Mouse (Mus musculus): ENCODE measurements at regions not wholly inside any gene's neighbourhood (a gene's known extent, or its start where the extent isn't known, plus 50 kb on each side); places are given as distances from the start of the nearest gene placed in this dataset.
"Not testable (repeated sequence)": the region's sequence is repeated elsewhere in the genome, so short reads cannot be mapped to it uniquely, and the experiment has no call there.

GRCm38 (mm10) chr16:21102033-21102432, 51.8 kb downstream of the Teddm3 start:
- 43% methylated on average over 3 of the region's 3 CpGs for WGBS (ENCODE audit: insufficient replicate concordance)
- H3K4me1 ChIP-seq (replicated peaks; ENCODE audit: control insufficient read depth in 2 of 2, insufficient read depth in 2 of 2, low read length in 1 of 2); H3K27me3 ChIP-seq (ENCODE audit: control insufficient read depth, insufficient read depth, low read length); H3K36me3 ChIP-seq (replicated peaks; ENCODE audit: control insufficient read depth, insufficient read depth, low read depth); H3K4me3 ChIP-seq (ENCODE audit: insufficient read depth in 1 of 2, low read depth in 2 of 2, low read length in 2 of 2); ATAC-seq (ENCODE audit: insufficient read depth); H3K4me2 ChIP-seq (ENCODE audit: low read depth); DNase-seq (ENCODE audit: low read depth in 3 of 3, low spot score in 3 of 3); H3K27ac ChIP-seq; H3K9ac ChIP-seq (replicated peaks); H3K9me3 ChIP-seq (ENCODE audit: control insufficient read depth, low read length): not testable (repeated sequence)

DNA sequence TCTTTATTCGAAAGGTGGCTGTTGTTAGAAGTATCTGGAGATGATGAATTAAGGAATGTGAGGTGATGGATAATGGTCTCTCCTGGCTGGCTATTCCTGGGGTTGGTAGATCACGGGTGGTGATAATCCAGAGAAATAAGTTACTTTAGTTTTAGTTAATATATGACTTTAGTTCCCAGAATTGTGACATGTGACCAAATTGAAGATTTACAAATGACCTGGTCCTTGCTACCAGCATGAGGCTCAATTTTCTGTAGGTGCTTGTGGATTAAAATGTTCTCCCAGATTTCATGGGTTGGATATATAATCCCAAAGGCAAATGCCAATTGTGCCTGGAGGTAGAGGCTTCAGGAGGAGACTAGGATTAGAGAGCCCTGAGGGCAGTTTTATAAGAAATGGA, 53.7 kb downstream of the Teddm3 start:
- H3K9ac ChIP-seq (replicated peaks); DNase-seq (ENCODE audit: low read depth in 3 of 3, low spot score in 3 of 3); H3K27ac ChIP-seq; H3K9me3 ChIP-seq (ENCODE audit: control insufficient read depth, low read length); ATAC-seq (ENCODE audit: insufficient read depth); H3K27me3 ChIP-seq (ENCODE audit: control insufficient read depth, insufficient read depth, low read length); H3K4me2 ChIP-seq (ENCODE audit: low read depth); H3K4me1 ChIP-seq (replicated peaks; ENCODE audit: control insufficient read depth in 2 of 2, insufficient read depth in 2 of 2, low read length in 1 of 2); H3K4me3 ChIP-seq (ENCODE audit: insufficient read depth in 1 of 2, low read depth in 2 of 2, low read length in 2 of 2); H3K36me3 ChIP-seq (replicated peaks; ENCODE audit: control insufficient read depth, insufficient read depth, low read depth): not testable (repeated sequence)
- WGBS (ENCODE audit: insufficient replicate concordance) = 35% methylated on average over 2 of the region's 2 CpGs

- H3K9me3 ChIP-seq (ENCODE audit: control insufficient read depth, low read length) = no peaks in the 10 kb centered on the region
- no peaks in the 10 kb centered on the region for H3K36me3 ChIP-seq (replicated peaks; ENCODE audit: control insufficient read depth, insufficient read depth, low read depth)
- H3K27ac ChIP-seq = no peak overlapping the region
- no peak for TF ChIP-seq EP300 (IDR thresholded peaks at IDR 0.05; ENCODE audit: low read depth)
- TF ChIP-seq CTCF (IDR thresholded peaks at IDR 0.05; ENCODE audit: low read depth) = no peak
- H3K9ac ChIP-seq (replicated peaks) = no peak overlapping the region
- no peaks in the 10 kb centered on the region for H3K27me3 ChIP-seq (ENCODE audit: control insufficient read depth, insufficient read depth, low read length)
- no peak overlapping the region for H3K4me3 ChIP-seq (ENCODE audit: insufficient read depth in 1 of 2, low read depth in 2 of 2, low read length in 2 of 2)
- no peak overlapping the region for H3K4me2 ChIP-seq (ENCODE audit: low read depth)
- WGBS (ENCODE audit: insufficient replicate concordance) = 43% methylated on average over 5 of the region's 5 CpGs
- ATAC-seq (ENCODE audit: insufficient read depth) = no peak
- no peak for DNase-seq (ENCODE audit: low read depth in 3 of 3, low spot score in 3 of 3)
- H3K4me1 ChIP-seq (replicated peaks; ENCODE audit: control insufficient read depth in 2 of 2, insufficient read depth in 2 of 2, low read length in 1 of 2) = no peaks in the 10 kb centered on the region
Measured at GRCm38 (mm10) chr16:21074779-21075148, 79.0 kb downstream of the Teddm3 start.

DNA sequence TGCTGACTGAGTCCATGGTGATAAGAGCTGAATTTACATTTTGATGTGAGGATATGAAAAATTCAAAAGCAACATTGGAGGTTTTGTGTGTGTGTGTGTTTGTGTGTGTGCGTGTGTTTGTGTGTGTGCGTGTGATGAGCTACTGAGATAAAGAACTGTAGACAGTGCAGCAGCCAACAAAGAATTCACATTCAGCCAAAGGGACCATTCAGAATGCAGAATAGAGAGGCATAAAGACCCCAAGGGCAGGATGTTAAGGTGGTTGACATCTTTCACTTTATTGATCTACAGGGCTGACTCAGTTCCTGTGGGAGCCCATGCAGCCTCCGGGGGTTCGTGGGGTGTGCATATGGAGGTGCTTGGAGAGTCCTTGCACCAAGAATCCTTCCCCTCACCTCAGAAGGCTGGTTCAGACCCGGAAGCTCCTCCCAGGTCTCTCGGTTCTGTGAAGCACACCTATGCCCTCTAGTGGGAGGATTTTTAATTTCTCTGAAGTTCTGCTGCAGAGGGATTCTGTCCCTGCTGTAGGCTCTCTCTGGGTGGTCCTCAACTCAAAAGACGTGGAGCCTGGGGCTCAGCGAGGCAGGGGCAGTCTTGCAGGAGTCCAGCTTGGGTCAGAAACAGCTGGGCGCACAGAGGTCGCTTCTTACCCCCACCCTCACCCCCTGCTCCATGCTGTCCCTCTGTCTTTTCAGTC, 79.6 kb downstream of the Teddm3 start:
- not testable (repeated sequence) for H3K27ac ChIP-seq; H3K4me3 ChIP-seq (ENCODE audit: insufficient read depth in 1 of 2, low read depth in 2 of 2, low read length in 2 of 2); H3K4me2 ChIP-seq (ENCODE audit: low read depth); H3K4me1 ChIP-seq (replicated peaks; ENCODE audit: control insufficient read depth in 2 of 2, insufficient read depth in 2 of 2, low read length in 1 of 2); ATAC-seq (ENCODE audit: insufficient read depth); H3K36me3 ChIP-seq (replicated peaks; ENCODE audit: control insufficient read depth, insufficient read depth, low read depth); DNase-seq (ENCODE audit: low read depth in 3 of 3, low spot score in 3 of 3); H3K27me3 ChIP-seq (ENCODE audit: control insufficient read depth, insufficient read depth, low read length); H3K9me3 ChIP-seq (ENCODE audit: control insufficient read depth, low read length); H3K9ac ChIP-seq (replicated peaks)
- TF ChIP-seq CTCF (IDR thresholded peaks at IDR 0.05; ENCODE audit: low read depth) = 0 out of 2 replicates have a peak, but pooled peaks have one; percentile 18
- WGBS (ENCODE audit: insufficient replicate concordance) = 24% methylated on average over 8 of the region's 10 CpGs

DNA sequence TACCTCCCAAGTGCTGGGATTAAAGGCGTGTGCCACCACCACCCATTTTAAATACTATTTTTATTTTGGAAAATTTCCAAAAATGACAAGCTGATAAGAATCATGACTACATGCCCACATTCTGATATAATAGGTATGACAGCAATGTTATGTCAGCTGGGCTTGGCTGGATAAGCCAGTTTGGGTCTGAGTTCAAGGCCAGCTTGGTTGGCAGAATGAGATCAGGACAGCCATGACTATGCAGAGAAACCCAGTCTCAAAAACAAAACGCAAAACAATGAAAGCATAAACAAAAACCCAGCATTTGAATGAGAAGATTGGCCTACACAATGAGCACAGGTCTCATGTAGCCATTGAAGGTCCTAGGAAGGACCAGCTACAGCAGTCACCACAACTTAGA, 93.6 kb downstream of the Teddm3 start:
- no peak overlapping the region for H3K4me2 ChIP-seq (ENCODE audit: low read depth)
- TF ChIP-seq EP300 (IDR thresholded peaks at IDR 0.05; ENCODE audit: low read depth) (no peak), CTCF (IDR thresholded peaks at IDR 0.05; ENCODE audit: low read depth) (no peak)
- no peak overlapping the region for H3K9ac ChIP-seq (replicated peaks)
- 59% methylated on average over 2 of the region's 2 CpGs for WGBS (ENCODE audit: insufficient replicate concordance)
- no peaks in the 10 kb centered on the region for H3K27me3 ChIP-seq (ENCODE audit: control insufficient read depth, insufficient read depth, low read length)
- no peak overlapping the region for H3K4me3 ChIP-seq (ENCODE audit: insufficient read depth in 1 of 2, low read depth in 2 of 2, low read length in 2 of 2)
- no peaks in the 10 kb centered on the region for H3K9me3 ChIP-seq (ENCODE audit: control insufficient read depth, low read length)
- H3K4me1 ChIP-seq (replicated peaks; ENCODE audit: control insufficient read depth in 2 of 2, insufficient read depth in 2 of 2, low read length in 1 of 2) = no peaks in the 10 kb centered on the region
- no peak overlapping the region for H3K27ac ChIP-seq
- H3K36me3 ChIP-seq (replicated peaks; ENCODE audit: control insufficient read depth, insufficient read depth, low read depth) = no peaks in the 10 kb centered on the region
- ATAC-seq (ENCODE audit: insufficient read depth) (no peak), DNase-seq (ENCODE audit: low read depth in 3 of 3, low spot score in 3 of 3) (no peak)

Measured in liver, embryonic 14.5 days (tissue).